1 mouse cellular context compared by ENCODE assay signal in the genomic region with DNA sequence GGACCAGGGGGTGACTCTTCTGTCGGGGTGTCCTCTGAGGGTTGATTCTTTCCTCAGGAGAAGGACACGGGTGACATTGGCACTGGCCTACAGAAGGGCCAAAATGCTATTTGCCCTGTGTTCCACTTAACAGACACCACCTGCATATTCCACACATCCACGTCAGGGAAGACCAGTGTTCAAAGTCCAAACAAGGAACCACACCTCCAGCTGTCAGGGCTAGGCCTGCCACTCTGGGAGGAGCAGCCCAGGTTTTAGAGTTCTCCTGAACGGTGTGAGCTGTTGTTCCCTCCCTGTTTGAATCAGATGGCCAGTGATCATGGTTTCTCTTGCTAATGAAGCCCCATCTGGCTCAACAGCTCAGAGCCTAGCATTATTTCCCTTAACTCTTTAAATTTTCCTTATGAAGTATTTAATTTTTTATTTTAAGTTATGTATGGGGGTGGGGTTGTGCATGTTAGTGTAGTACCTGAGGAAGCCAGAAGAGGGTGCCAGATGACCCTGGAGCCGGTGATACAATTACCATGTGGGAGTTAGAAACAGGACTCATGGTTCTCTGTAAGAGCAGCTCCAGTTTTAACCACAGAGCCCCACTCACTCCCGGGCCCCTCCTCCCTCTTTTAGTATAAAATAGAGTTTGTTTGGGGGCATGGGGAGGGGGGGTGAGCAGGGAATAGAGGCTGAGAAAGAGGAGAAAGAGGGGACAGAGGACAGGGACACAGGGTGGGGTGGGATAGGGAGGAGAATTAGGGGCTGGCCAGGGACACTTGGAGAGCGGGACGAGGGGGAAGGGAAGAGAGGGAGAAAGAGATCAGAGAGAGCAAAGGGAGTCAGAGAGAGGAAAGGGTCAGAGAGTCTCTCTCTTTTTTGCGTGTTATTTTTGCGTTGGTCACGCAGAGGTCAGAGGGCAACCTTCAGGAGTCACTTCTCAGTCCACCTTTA.
A peak's percentile ranks its signal among the peaks of the same experiment; 100 is the strongest.
TF ChIP-seq lines count a peak whose summit lies in the region.

No protein-coding gene starts in this region.

TF ChIP-seq in CH12.LX, 34 proteins besides CTCF, POLR2A, EP300 and RAD21:
- TF ChIP-seq IRF4 (IDR thresholded peaks at IDR 0.05; ENCODE audit: low read depth, low read length) (0 out of 2 replicates have a peak, but pooled peaks have one; percentile 19), SMC3 (IDR thresholded peaks at IDR 0.05; ENCODE audit: low read depth, low read length) (peak; percentile 72), MYC (IDR thresholded peaks at IDR 0.05; ENCODE audit: low read depth, low read length) (peak; percentile 59; the same call in 1 of the 2 replicates), NRF1 (IDR thresholded peaks at IDR 0.05; ENCODE audit: low read depth, low read length) (no peak)
